15 mouse cellular contexts compared by ENCODE assay signal in genomic region chr3:51879211-51879610, GRCm38 (mm10).
DNase-seq lines count a peak whose midpoint lies in the region; ATAC-seq and TF ChIP-seq lines count a peak whose summit lies in the region.
"Had no signal": no experiment of that assay in that cellular context is flagged by ENCODE, and none has a peak within 500 bp of the region (broad histone marks: within the 10 kb centered on the region; RNA-seq: fewer than 3 reads in every experiment).

No protein-coding gene starts in this region.

- 37% methylated on average over 11 of the region's 11 CpGs for WGBS in kidney, adult 2 months
- WGBS in neural tube, embryonic 13.5 days = 71% methylated on average over 11 of the region's 11 CpGs

- H3K27me3 ChIP-seq in kidney, adult 2 months (replicated peaks; ENCODE audit: control insufficient read depth, insufficient read depth, low read length) = no peaks in the 10 kb centered on the region
- no peaks in the 10 kb centered on the region for H3K27me3 ChIP-seq in neural tube, embryonic 13.5 days
- H3K27me3 ChIP-seq: forebrain, embryonic 15.5 days had no signal

- H3K4me1 ChIP-seq in kidney, adult 2 months (ENCODE audit: control insufficient read depth, insufficient read depth, low read length) = 0 out of 2 replicates have a peak, but pooled peaks cover 3% of the 10 kb centered on the region
- peaks cover 67% of the 10 kb centered on the region for H3K4me1 ChIP-seq in neural tube, embryonic 13.5 days (replicated peaks)

- no peak for TF ChIP-seq POLR2A in kidney, adult 2 months (IDR thresholded peaks at IDR 0.05; ENCODE audit: low read depth, low read length)

- H3K4me3 ChIP-seq in kidney, adult 2 months (ENCODE audit: insufficient read depth, low read depth, low read length) = no peak overlapping the region
- no peak overlapping the region for H3K4me3 ChIP-seq in neural tube, embryonic 13.5 days
- H3K4me3 ChIP-seq: forebrain, embryonic 15.5 days; gastrocnemius, adult 2 months had no signal

- H3K9me3 ChIP-seq in neural tube, embryonic 13.5 days = no peaks in the 10 kb centered on the region
- H3K9me3 ChIP-seq: forebrain, embryonic 15.5 days had no signal

- no peak overlapping the region for H3K27ac ChIP-seq in kidney, adult 2 months (ENCODE audit: insufficient read depth, low read depth, low read length)
- H3K27ac ChIP-seq in neural tube, embryonic 13.5 days (replicated peaks) = peak overlapping the region; percentile 67
- H3K27ac ChIP-seq: gastrocnemius, adult 2 months; liver, embryonic 14.5 days had no signal

- no peak for ATAC-seq in neural tube, embryonic 13.5 days (ENCODE audit: low read depth)

- peak; percentile 82 to 90 for DNase-seq in adrenal gland, adult (ENCODE audit: inconsistent age in 2 of 2, low spot score in 1 of 2)
- no peak for DNase-seq in adrenal gland, postnatal 4 days (ENCODE audit: low spot score in 2 of 2)
- peak; percentile 10 for DNase-seq in kidney, adult 11 months
- DNase-seq in kidney, adult 2 months = no peak
- no peak for DNase-seq in neural tube, embryonic 10.5 days (ENCODE audit: extremely low spot score, low spot score)
- DNase-seq in yolk sac, embryonic 10.5 days (ENCODE audit: low spot score) = peak; percentile 54
- no peak for DNase-seq in right cerebral cortex, postnatal 25 days
- DNase-seq: cerebellum, adult 2 months; gastrocnemius, adult 2 months; heart, adult 11 months; heart, postnatal 10 days; lung, postnatal 14 days had no signal

- no peak overlapping the region for H3K9ac ChIP-seq in neural tube, embryonic 13.5 days
- H3K9ac ChIP-seq: forebrain, embryonic 15.5 days; liver, embryonic 14.5 days had no signal

- H3K36me3 ChIP-seq in kidney, adult 2 months (ENCODE audit: control insufficient read depth, insufficient read depth, low read length) = no peaks in the 10 kb centered on the region
- H3K36me3 ChIP-seq in neural tube, embryonic 13.5 days = no peaks in the 10 kb centered on the region
- H3K36me3 ChIP-seq: forebrain, embryonic 15.5 days had no signal

- TF ChIP-seq CTCF in kidney, adult 2 months (conservative IDR thresholded peaks at IDR 0.05; ENCODE audit: insufficient read depth, insufficient read length, low read depth, low read length) = no peak

- H3K4me2 ChIP-seq in neural tube, embryonic 13.5 days = no peak overlapping the region
- H3K4me2 ChIP-seq: forebrain, embryonic 15.5 days had no signal

Comparison
In these comparisons a context has a peak if more than half of its experiments do, and no peak if none do; other contexts are left out.
1. DNase-seq: peak in adrenal gland, adult (2 of 2), kidney, adult 11 months (single experiment) and yolk sac, embryonic 10.5 days (single experiment); none in adrenal gland, postnatal 4 days (0 of 2), kidney, adult 2 months (single experiment), neural tube, embryonic 10.5 days (single experiment) and right cerebral cortex, postnatal 25 days (single experiment).